Mouse (Mus musculus) limb, embryonic 12.5 days (tissue): ENCODE results near the gene Tcp11l1. TPM values are rescaled to one million over a fixed set of nuclear protein-coding genes. Genes with fewer than 3 reads are reported as not detected.

Experiments used
- ATAC-seq: fragments of 200-750 bp; cut with Nextera tagmentation; 2 replicates; pipeline ENCODE4 v1.8.0; 2017; ENCODE audit warnings: low read depth, moderate TSS enrichment; ENCODE audit not compliant: insufficient number of reproducible peaks, insufficient read depth, low FRiP score, low TSS enrichment
- H3K27ac ChIP-seq: fragments of 300-500 bp; sonication (generic); 2 replicates; pipeline ENCODE4 v1.5.1; 2016; ENCODE audit warnings: mild to moderate bottlenecking, moderate library complexity
- H3K27me3 ChIP-seq: fragments of 300-500 bp; sonication (generic); 2 replicates; pipeline ENCODE4 v1.6.1; 2016; ENCODE audit warnings: mild to moderate bottlenecking, moderate library complexity
- H3K36me3 ChIP-seq: fragments of 300-500 bp; sonication (generic); 2 replicates; pipeline ENCODE4 v1.6.1; 2016; ENCODE audit warnings: mild to moderate bottlenecking, moderate library complexity
- H3K4me1 ChIP-seq: fragments of 300-500 bp; sonication (generic); replicated peaks from 2 replicates; pipeline ENCODE4 v1.6.1; 2016
- H3K4me2 ChIP-seq: fragments of 300-500 bp; sonication (generic); 2 replicates; pipeline ENCODE4 v1.6.1; 2016; ENCODE audit warnings: mild to moderate bottlenecking, moderate library complexity
- H3K4me3 ChIP-seq: fragments of 300-500 bp; sonication (generic); replicated peaks from 2 replicates; pipeline ENCODE4 v1.5.1; 2016; ENCODE audit warnings: mild to moderate bottlenecking
- H3K9ac ChIP-seq: fragments of 300-500 bp; sonication (generic); replicated peaks from 2 replicates; pipeline ENCODE4 v1.6.1; 2016; ENCODE audit warnings: mild to moderate bottlenecking, moderate library complexity
- H3K9me3 ChIP-seq: fragments of 300-500 bp; sonication (generic); 2 replicates; pipeline ENCODE4 v1.6.1; 2016; ENCODE audit warnings: mild to moderate bottlenecking, moderate library complexity
- WGBS: fragments of 180-500 bp; shearing (Covaris S2); methylation state at CpG from one replicate; pipeline ENCODE4 v1.1.7; 2016; 5-methylcytosine and 5-hydroxymethylcytosine counted together
- polyA plus RNA-seq: library from polyadenylated mRNA; unstranded; fragments of >200 nt; fragmentation: Nextera tagmentation; extraction: Ambion mirVana; gene quantifications from 2 replicates; pipeline ENCODE4 v1.2.1, GENCODE M21; 2016

The Tcp11l1 gene
- polyA plus RNA-seq, 1 experiment from 2014 or later = 79.3 TPM

GRCm38 (mm10) chr2:104684771-104685170 is 27.2 kb downstream of the Tcp11l1 start:
- ATAC-seq = no peak
- WGBS = 84% methylated on average over 4 of the region's 4 CpGs
- Histone ChIP-seq H3K27ac (no peak overlapping the region), H3K9ac (no peak overlapping the region), H3K4me1 (peaks cover 4% of the 10 kb centered on the region; the same call in 1 of the 2 replicates), H3K9me3 (no peaks in the 10 kb centered on the region), H3K4me3 (no peak overlapping the region), H3K27me3 (no peaks in the 10 kb centered on the region), H3K4me2 (no peak overlapping the region), H3K36me3 (peaks cover 43% of the 10 kb centered on the region)

- Histone ChIP-seq H3K4me1 (peaks cover 4% of the 10 kb centered on the region; the same call in 1 of the 2 replicates), H3K9ac (no peak overlapping the region), H3K27me3 (no peaks in the 10 kb centered on the region), H3K36me3 (peaks cover 26% of the 10 kb centered on the region), H3K4me2 (no peak overlapping the region), H3K9me3 (no peaks in the 10 kb centered on the region), H3K4me3 (no peak overlapping the region), H3K27ac (no peak overlapping the region)
- WGBS = 75% methylated on average over 3 of the region's 3 CpGs
- ATAC-seq = no peak
These were observed 34.6 kb downstream of the Tcp11l1 start for GRCm38 (mm10) chr2:104677326-104677725.

- no peaks in the 10 kb centered on the region for H3K9me3 ChIP-seq
- ATAC-seq = no peak
- no peaks in the 10 kb centered on the region for H3K27me3 ChIP-seq
- H3K36me3 ChIP-seq = peaks cover 10% of the 10 kb centered on the region; the same call in 1 of the 2 replicates
- H3K9ac ChIP-seq = no peak overlapping the region
- no peak overlapping the region for H3K27ac ChIP-seq
- no peak overlapping the region for H3K4me3 ChIP-seq
- no peak overlapping the region for H3K4me2 ChIP-seq
- H3K4me1 ChIP-seq = no peaks in the 10 kb centered on the region
These were observed 40.2 kb downstream of the Tcp11l1 start for GRCm38 (mm10) chr2:104671724-104672123.

DNA sequence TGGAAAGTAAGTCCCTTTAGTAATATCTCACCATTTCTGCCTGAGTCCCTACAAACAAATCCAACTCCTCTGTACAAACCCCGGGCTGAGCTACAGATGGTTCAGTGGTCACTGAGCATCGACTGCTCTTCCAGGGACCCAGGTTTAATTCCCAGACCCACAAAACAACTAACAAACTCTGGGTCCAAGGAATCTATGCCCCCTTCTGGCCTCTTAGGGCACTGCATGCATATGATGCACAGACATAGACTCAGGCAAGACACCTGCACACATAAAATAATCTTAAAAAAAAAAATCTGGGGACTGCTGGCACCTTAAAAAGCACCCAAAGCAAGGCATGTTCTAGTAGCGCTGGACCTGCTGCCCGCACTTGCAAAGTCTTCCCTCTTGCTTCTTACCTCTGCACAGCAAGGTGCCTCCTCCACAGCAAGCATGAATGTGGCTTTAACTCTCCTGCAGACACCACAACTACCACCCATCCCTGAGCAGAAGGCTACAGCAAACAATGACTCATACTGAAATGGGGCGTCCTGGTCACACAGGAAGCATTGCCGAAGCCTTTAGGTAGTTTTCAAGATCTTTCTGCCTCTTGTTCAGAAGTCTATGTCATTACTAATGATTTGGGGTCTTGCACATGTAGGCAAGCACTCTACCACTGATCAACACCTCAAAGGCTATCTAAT is 42.7 kb downstream of the Tcp11l1 start:
- no peaks in the 10 kb centered on the region for H3K9me3 ChIP-seq
- H3K4me1 ChIP-seq = no peaks in the 10 kb centered on the region
- no peak overlapping the region for H3K4me3 ChIP-seq
- H3K4me2 ChIP-seq = no peak overlapping the region
- no peaks in the 10 kb centered on the region for H3K27me3 ChIP-seq
- ATAC-seq = no peak
- no peak overlapping the region for H3K9ac ChIP-seq
- H3K27ac ChIP-seq = no peak overlapping the region
- peaks cover 33% of the 10 kb centered on the region for H3K36me3 ChIP-seq
- WGBS = 86% methylated on average over 6 of the region's 6 CpGs

DNA sequence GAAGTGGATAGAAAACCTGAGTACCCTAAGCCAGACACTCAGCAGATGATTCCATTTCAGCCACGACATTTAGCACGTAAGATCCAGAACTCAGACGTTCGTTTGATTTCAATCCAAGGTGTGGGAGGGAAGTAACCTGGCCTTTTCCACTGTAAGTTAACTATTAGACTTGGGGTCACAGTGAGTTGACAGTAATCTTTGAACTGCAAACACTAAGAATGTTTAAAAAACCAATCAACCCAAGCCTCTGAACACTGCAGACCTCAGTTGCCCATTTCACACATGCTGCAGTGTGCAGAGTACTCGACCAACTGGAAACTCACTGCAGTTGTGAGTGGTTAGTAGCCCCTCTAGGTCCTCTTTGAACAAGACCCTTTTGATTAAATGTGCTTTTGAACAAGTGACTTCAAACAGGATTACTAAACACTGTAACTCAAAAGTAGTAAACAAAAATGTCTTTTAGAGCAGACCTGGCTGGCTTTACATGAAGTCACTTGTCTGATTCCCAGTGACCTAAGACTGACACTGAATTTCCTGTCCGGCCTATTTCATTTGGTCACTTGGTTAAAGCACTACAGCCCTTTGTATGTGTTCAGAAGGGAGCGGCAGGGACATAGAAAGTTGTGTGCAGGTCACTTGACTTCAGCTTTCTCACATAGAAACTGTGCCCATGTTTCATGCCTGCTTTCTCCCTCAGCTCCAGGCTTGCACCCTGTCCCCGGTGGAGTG is 48.4 kb downstream of the Tcp11l1 start:
- H3K9me3 ChIP-seq = no peaks in the 10 kb centered on the region
- no peaks in the 10 kb centered on the region for H3K27me3 ChIP-seq
- H3K9ac ChIP-seq = no peak overlapping the region
- peaks cover 74% of the 10 kb centered on the region for H3K36me3 ChIP-seq
- H3K4me1 ChIP-seq = no peaks in the 10 kb centered on the region
- no peak overlapping the region for H3K4me3 ChIP-seq
- H3K4me2 ChIP-seq = no peak overlapping the region
- WGBS = 88% methylated on average over 8 of the region's 8 CpGs
- H3K27ac ChIP-seq = no peak overlapping the region
- no peak for ATAC-seq

GRCm38 (mm10) chr2:104658659-104659058 is 53.3 kb downstream of the Tcp11l1 start:
- no peak overlapping the region for H3K27ac ChIP-seq
- H3K4me2 ChIP-seq = no peak overlapping the region
- WGBS = 98% methylated on average over 1 of the region's 1 CpGs
- H3K9ac ChIP-seq = no peak overlapping the region
- no peaks in the 10 kb centered on the region for H3K27me3 ChIP-seq
- ATAC-seq = no peak
- no peaks in the 10 kb centered on the region for H3K9me3 ChIP-seq
- H3K4me3 ChIP-seq = no peak overlapping the region
- H3K4me1 ChIP-seq = no peaks in the 10 kb centered on the region
- peaks cover 81% of the 10 kb centered on the region for H3K36me3 ChIP-seq

DNA sequence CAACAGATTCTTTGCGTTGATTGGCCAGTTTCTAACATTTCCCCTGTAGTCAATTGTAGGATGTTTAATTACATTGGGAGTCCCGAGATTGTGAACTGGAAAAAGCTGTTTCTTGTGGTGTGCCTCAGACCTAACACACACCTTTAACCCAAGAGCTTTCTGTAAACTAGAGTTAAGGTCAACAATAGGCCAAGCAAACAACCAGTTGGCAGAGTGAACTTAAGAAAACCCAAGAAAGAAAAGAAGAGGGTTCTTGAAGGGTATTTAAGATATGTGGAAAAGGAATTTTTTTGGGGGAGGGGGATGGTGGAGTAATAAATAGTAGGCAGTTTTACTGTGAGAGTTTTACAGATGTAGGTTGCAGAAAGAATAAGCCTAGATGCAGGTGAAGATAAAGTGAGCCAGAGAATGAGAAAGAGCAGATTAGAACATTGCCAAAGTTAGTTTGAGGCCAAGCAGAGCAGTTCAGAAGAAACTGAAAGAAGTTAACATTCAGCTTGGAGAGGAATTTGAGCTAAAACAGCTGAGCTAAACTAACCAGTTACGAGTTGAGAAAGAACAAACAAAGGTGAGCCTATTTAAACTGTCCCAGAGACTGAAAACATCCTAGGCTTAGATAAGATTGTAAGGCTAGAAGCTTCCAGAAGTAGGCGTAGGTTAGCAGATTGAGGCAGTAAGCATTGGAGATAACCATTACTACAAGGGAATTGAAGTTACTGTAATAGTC is 95.8 kb downstream of the Tcp11l1 start:
- Histone ChIP-seq H3K27ac (no peak overlapping the region), H3K4me3 (no peak overlapping the region), H3K9me3 (no peaks in the 10 kb centered on the region; the same call in 1 of the 2 replicates), H3K4me2 (no peak overlapping the region), H3K27me3 (no peaks in the 10 kb centered on the region), H3K4me1 (no peaks in the 10 kb centered on the region), H3K36me3 (peaks cover 20% of the 10 kb centered on the region; the same call in 1 of the 2 replicates), H3K9ac (no peak overlapping the region)
- 95% methylated on average over 4 of the region's 4 CpGs for WGBS
- ATAC-seq = no peak

GRCm38 (mm10) chr2:104614786-104615185 is 97.2 kb downstream of the Tcp11l1 start:
- no peak overlapping the region for H3K9ac ChIP-seq
- no peaks in the 10 kb centered on the region for H3K4me1 ChIP-seq
- H3K4me3 ChIP-seq = no peak overlapping the region
- H3K27me3 ChIP-seq = no peaks in the 10 kb centered on the region
- H3K4me2 ChIP-seq = no peak overlapping the region
- H3K36me3 ChIP-seq = peaks cover 25% of the 10 kb centered on the region
- no peak overlapping the region for H3K27ac ChIP-seq
- WGBS = 92% methylated on average over 3 of the region's 3 CpGs
- no peak for ATAC-seq
- H3K9me3 ChIP-seq = no peaks in the 10 kb centered on the region; the same call in 1 of the 2 replicates

Other genes starting within 250 kb of the Tcp11l1 start
- 16.2 and 19.0 TPM in 2 replicates for gene Hipk3, start 217.7 kb downstream of the Tcp11l1 start, polyA plus RNA-seq
- gene Cstf3, start 121.6 kb downstream of the Tcp11l1 start, polyA plus RNA-seq = 100 and 107 TPM in 2 replicates
- 0.24 TPM in 1 of 2 replicates, not detected in the other for gene Pin1rt1, start 4.2 kb upstream of the Tcp11l1 start, polyA plus RNA-seq
- gene Depdc7, start 30.7 kb upstream of the Tcp11l1 start, polyA plus RNA-seq = 4.0 and 4.5 TPM in 2 replicates
- 10.3 and 12.9 TPM in 2 replicates for gene Qser1, start 104.6 kb upstream of the Tcp11l1 start, polyA plus RNA-seq
- gene Prrg4, start 137.7 kb upstream of the Tcp11l1 start, polyA plus RNA-seq = 1.1 and 1.2 TPM in 2 replicates
- 8.2 and 9.1 TPM in 2 replicates for gene Ccdc73, start 155.6 kb upstream of the Tcp11l1 start, polyA plus RNA-seq